Mouse (Mus musculus): ENCODE measurements around the gene Sned1. TPM values are rescaled to one million over a fixed set of nuclear protein-coding genes. Genes with fewer than 3 reads are reported as not detected.
"Not testable (repeated sequence)": the region's sequence is repeated elsewhere in the genome, so short reads cannot be mapped to it uniquely, and the experiment has no call there.

Gene Sned1
- polyA plus RNA-seq, 1 experiment, result 0.03 TPM

GRCm38 (mm10) chr1:93291591-93291990 is 56.0 kb downstream of the Sned1 start:
- H3K9me3 ChIP-seq, result no peaks in the 10 kb centered on the region
- H3K4me3 ChIP-seq (replicated peaks), result no peak overlapping the region
- H3K4me1 ChIP-seq, result peaks cover 38% of the 10 kb centered on the region
- TF ChIP-seq GATA1 (IDR thresholded peaks at IDR 0.05; ENCODE audit: borderline replicate concordance, low read length) (no peak), FLI1 (IDR thresholded peaks at IDR 0.05; ENCODE audit: low read length) (no peak)
- H3K36me3 ChIP-seq (replicated peaks; ENCODE audit: low read length), result peaks cover 12% of the 10 kb centered on the region
- H3K27me3 ChIP-seq (replicated peaks), result peaks cover 25% of the 10 kb centered on the region

GRCm38 (mm10) chr1:93292006-93292405 is 56.4 kb downstream of the Sned1 start:
- Histone ChIP-seq H3K9me3 (no peaks in the 10 kb centered on the region), H3K4me1 (peaks cover 34% of the 10 kb centered on the region), H3K36me3 (replicated peaks; ENCODE audit: low read length) (peaks cover 16% of the 10 kb centered on the region), H3K27me3 (replicated peaks) (peaks cover 20% of the 10 kb centered on the region), H3K4me3 (replicated peaks) (peak overlapping the region; percentile 21)
- no peak for TF ChIP-seq GATA1 (IDR thresholded peaks at IDR 0.05; ENCODE audit: borderline replicate concordance, low read length)
- TF ChIP-seq FLI1 (IDR thresholded peaks at IDR 0.05; ENCODE audit: low read length), result no peak

DNA sequence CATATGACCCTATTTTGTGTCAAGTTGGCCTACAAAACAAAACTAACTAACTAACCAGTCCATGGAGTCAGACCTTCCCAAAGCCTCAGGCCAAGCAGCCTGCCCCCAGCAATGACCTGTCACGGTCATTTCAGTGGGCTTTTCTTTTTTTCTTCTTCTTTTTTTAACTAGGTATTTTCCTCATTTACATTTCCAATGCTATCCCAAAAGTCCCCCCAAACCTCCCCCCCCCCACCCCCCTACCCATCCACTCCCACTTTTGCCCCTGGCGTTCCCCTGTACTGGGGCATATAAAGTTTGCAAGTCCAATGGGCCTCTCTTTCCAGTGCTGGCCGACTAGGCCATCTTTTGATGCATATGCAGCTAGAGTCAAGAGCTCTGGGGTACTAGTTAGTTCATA is 58.9 kb downstream of the Sned1 start:
- Histone ChIP-seq H3K4me1 (peaks cover 26% of the 10 kb centered on the region), H3K36me3 (replicated peaks; ENCODE audit: low read length) (peaks cover 39% of the 10 kb centered on the region)
- not testable (repeated sequence) for H3K9me3 ChIP-seq; H3K4me3 ChIP-seq (replicated peaks); H3K27me3 ChIP-seq (replicated peaks)

GRCm38 (mm10) chr1:93299791-93300190 is 64.2 kb downstream of the Sned1 start:
- Histone ChIP-seq H3K9me3 (no peaks in the 10 kb centered on the region), H3K4me3 (replicated peaks) (no peak overlapping the region), H3K27me3 (replicated peaks) (no peaks in the 10 kb centered on the region), H3K36me3 (replicated peaks; ENCODE audit: low read length) (peaks cover 92% of the 10 kb centered on the region), H3K4me1 (peaks cover 23% of the 10 kb centered on the region)
- TF ChIP-seq FLI1 (IDR thresholded peaks at IDR 0.05; ENCODE audit: low read length) (no peak), GATA1 (IDR thresholded peaks at IDR 0.05; ENCODE audit: borderline replicate concordance, low read length) (no peak)

GRCm38 (mm10) chr1:93300578-93300977 is 64.9 kb downstream of the Sned1 start:
- Histone ChIP-seq H3K4me1 (peaks cover 26% of the 10 kb centered on the region), H3K9me3 (no peaks in the 10 kb centered on the region), H3K27me3 (replicated peaks) (no peaks in the 10 kb centered on the region), H3K36me3 (replicated peaks; ENCODE audit: low read length) (peaks cover 92% of the 10 kb centered on the region), H3K4me3 (replicated peaks) (no peak overlapping the region)
- TF ChIP-seq FLI1 (IDR thresholded peaks at IDR 0.05; ENCODE audit: low read length) (no peak), GATA1 (IDR thresholded peaks at IDR 0.05; ENCODE audit: borderline replicate concordance, low read length) (no peak)

DNA sequence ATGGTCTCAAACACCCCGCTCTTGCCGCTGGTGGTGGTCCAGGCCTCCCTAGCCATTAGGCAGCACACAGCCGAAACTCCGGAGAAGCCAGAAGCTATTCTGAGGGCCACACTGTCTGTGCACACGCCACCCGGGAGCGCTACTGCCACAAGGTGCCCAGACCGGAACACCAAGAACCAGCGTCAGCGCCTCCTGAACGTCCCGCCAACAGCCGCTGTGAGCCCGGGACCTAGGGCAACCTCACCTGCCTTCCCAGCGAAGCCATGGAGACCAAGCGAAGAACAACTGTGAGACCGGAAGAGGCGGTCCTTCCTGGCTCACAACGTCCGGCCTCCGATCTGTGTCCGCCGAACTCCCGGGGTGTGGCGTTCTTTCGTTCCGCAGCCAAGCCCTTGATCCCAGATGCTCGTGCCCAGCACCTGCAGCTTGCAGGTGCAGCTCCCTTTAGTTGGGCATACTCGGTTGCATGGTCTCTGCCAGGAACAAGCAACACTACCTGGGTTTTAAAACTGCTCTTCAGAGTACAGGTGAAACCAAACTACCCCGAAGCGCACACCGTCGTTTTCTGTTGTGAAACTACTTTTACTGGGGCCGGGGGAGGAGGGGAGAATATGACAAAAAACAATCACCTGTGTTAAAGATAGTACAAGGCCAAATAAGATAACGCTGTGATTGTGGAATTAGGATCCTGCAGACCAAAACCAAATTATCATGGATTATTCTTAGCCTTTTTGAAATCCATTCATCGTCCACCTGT is 70.1 kb downstream of the Sned1 start, which contains the start of gene Mterf4:
Mterf4 (minus strand) TSS at position 335 of the 757 bp plus-strand sequence.
- Histone ChIP-seq H3K36me3 (replicated peaks; ENCODE audit: low read length) (peaks cover 50% of the 10 kb centered on the region), H3K4me1 (peaks cover 22% of the 10 kb centered on the region), H3K4me3 (replicated peaks) (peak within 1 kb of the TSS; percentile 97), H3K9me3 (no peaks in the 10 kb centered on the region), H3K27me3 (replicated peaks) (no peaks in the 10 kb centered on the region)
- no peak for TF ChIP-seq FLI1 (IDR thresholded peaks at IDR 0.05; ENCODE audit: low read length)

- no peaks in the 10 kb centered on the region for H3K9me3 ChIP-seq
- TF ChIP-seq GATA1 (IDR thresholded peaks at IDR 0.05; ENCODE audit: borderline replicate concordance, low read length) (no peak), FLI1 (IDR thresholded peaks at IDR 0.05; ENCODE audit: low read length) (no peak)
- no peaks in the 10 kb centered on the region for H3K27me3 ChIP-seq (replicated peaks)
- peaks cover 83% of the 10 kb centered on the region for H3K36me3 ChIP-seq (replicated peaks; ENCODE audit: low read length)
- no peak overlapping the region for H3K4me3 ChIP-seq (replicated peaks)
- peaks cover 19% of the 10 kb centered on the region for H3K4me1 ChIP-seq
Observed at GRCm38 (mm10) chr1:93323973-93324372, 88.3 kb downstream of the Sned1 start.

GRCm38 (mm10) chr1:93326446-93326845 is 90.8 kb downstream of the Sned1 start:
- Histone ChIP-seq H3K27me3 (replicated peaks) (no peaks in the 10 kb centered on the region), H3K4me3 (replicated peaks) (no peak overlapping the region), H3K4me1 (peaks cover 19% of the 10 kb centered on the region), H3K36me3 (replicated peaks; ENCODE audit: low read length) (peaks cover 74% of the 10 kb centered on the region), H3K9me3 (no peaks in the 10 kb centered on the region)
- no peak for TF ChIP-seq GATA1 (IDR thresholded peaks at IDR 0.05; ENCODE audit: borderline replicate concordance, low read length)
- TF ChIP-seq FLI1 (IDR thresholded peaks at IDR 0.05; ENCODE audit: low read length), result no peak

DNA sequence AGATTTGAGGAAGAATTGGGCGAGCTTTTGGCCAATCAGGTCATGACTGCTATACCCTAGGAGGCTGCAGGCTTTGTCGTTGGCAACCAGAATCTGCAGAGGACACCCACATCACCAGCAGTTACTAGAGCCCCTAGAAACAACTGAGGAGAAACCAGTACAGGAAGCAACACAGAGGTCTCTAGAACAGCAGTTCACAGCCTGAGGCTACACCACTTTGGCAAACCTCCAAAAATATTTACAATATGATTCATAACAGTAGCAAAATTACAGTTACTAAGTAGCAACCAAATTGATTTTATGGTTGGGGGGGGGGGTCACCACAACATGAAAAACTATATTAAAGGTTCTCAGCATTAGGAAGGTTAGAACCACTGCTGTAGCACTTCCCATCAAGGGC is 99.0 kb downstream of the Sned1 start:
- peaks cover 61% of the 10 kb centered on the region for H3K36me3 ChIP-seq (replicated peaks; ENCODE audit: low read length)

GRCm38 (mm10) chr1:93342648-93343503 is 107.2 kb downstream of the Sned1 start, which contains the start of the genes Ppp1r7 and Pask:
Gene Ppp1r7 (plus strand): TSS chr1:93342854.
Gene Pask (minus strand): TSS chr1:93343482.
- H3K4me3 ChIP-seq (replicated peaks), result peak within 1 kb of the TSS; percentile 99

More for the DNA sequence above, 99.0 kb downstream of the Sned1 start:
- no peaks in the 10 kb centered on the region for H3K9me3 ChIP-seq
- no peaks in the 10 kb centered on the region for H3K27me3 ChIP-seq (replicated peaks)
- no peaks in the 10 kb centered on the region for H3K4me1 ChIP-seq
- no peak for TF ChIP-seq FLI1 (IDR thresholded peaks at IDR 0.05; ENCODE audit: low read length)
- H3K4me3 ChIP-seq (replicated peaks), result no peak overlapping the region

More at GRCm38 (mm10) chr1:93342648-93343503, 107.2 kb downstream of the Sned1 start, which contains the start of the genes Ppp1r7 and Pask:
- no peak for TF ChIP-seq GATA1 (IDR thresholded peaks at IDR 0.05; ENCODE audit: borderline replicate concordance, low read length)
- no peak for TF ChIP-seq FLI1 (IDR thresholded peaks at IDR 0.05; ENCODE audit: low read length)
- Histone ChIP-seq H3K9me3 (no peaks in the 10 kb centered on the region), H3K4me1 (peaks cover 39% of the 10 kb centered on the region), H3K27me3 (replicated peaks) (no peaks in the 10 kb centered on the region), H3K36me3 (replicated peaks; ENCODE audit: low read length) (peaks cover 28% of the 10 kb centered on the region)
